Mouse (Mus musculus) neural tube, embryonic 12.5 days (tissue): Measurements from ENCODE around the gene Kif20b. TPM values are rescaled to one million over a fixed set of nuclear protein-coding genes. Genes with fewer than 3 reads are reported as not detected.

ENCODE experiments used
- ATAC-seq: fragments of 200-750 bp; cut with Nextera tagmentation; 2 replicates; pipeline ENCODE4 v1.8.0; 2017; ENCODE audit warnings: low read depth, mild to moderate bottlenecking, moderate TSS enrichment, moderate library complexity; ENCODE audit not compliant: low FRiP score
- H3K27ac ChIP-seq: fragments of 300-500 bp; sonication (generic); 2 replicates; pipeline ENCODE4 v1.5.1; 2016
- H3K27me3 ChIP-seq: fragments of 300-500 bp; sonication (generic); replicated peaks from 2 replicates; pipeline ENCODE4 v1.6.1; 2016; ENCODE audit warnings: mild to moderate bottlenecking
- H3K36me3 ChIP-seq: fragments of 300-500 bp; sonication (generic); 2 replicates; pipeline ENCODE4 v1.6.1; 2016; ENCODE audit warnings: mild to moderate bottlenecking
- H3K4me1 ChIP-seq: fragments of 300-500 bp; sonication (generic); 2 replicates; pipeline ENCODE4 v1.6.1; 2016
- H3K4me2 ChIP-seq: fragments of 300-500 bp; sonication (generic); replicated peaks from 2 replicates; pipeline ENCODE4 v1.6.1; 2016; ENCODE audit warnings: mild to moderate bottlenecking
- H3K4me3 ChIP-seq: fragments of 300-500 bp; sonication (generic); 2 replicates; pipeline ENCODE4 v1.5.1; 2016
- H3K9ac ChIP-seq: fragments of 300-500 bp; sonication (generic); 2 replicates; pipeline ENCODE4 v1.6.1; 2016; ENCODE audit warnings: mild to moderate bottlenecking
- H3K9me3 ChIP-seq: fragments of 300-500 bp; sonication (generic); 2 replicates; pipeline ENCODE4 v1.6.1; 2016; ENCODE audit warnings: mild to moderate bottlenecking
- WGBS: fragments of 180-500 bp; shearing (Covaris S2); methylation state at CpG from one replicate; pipeline ENCODE4 v1.1.7; 2016; 5-methylcytosine and 5-hydroxymethylcytosine counted together
- microRNA counts: library from miRNA; unstranded; fragments of <30 nt; microRNA quantifications from one replicate; lab custom pipeline; 2017
- microRNA-seq: library from miRNA; unstranded; fragments of <30 nt; microRNA quantifications from one replicate; pipeline ENCODE4, GENCODE M21; 2017
- polyA plus RNA-seq: library from polyadenylated mRNA; unstranded; fragments of >200 nt; fragmentation: Nextera tagmentation; extraction: Ambion mirVana; gene quantifications from 2 replicates; pipeline ENCODE4 v1.2.1, GENCODE M21; 2016

Gene Kif20b
- polyA plus RNA-seq, 1 experiment from 2014 or later: 40.6 TPM

DNA sequence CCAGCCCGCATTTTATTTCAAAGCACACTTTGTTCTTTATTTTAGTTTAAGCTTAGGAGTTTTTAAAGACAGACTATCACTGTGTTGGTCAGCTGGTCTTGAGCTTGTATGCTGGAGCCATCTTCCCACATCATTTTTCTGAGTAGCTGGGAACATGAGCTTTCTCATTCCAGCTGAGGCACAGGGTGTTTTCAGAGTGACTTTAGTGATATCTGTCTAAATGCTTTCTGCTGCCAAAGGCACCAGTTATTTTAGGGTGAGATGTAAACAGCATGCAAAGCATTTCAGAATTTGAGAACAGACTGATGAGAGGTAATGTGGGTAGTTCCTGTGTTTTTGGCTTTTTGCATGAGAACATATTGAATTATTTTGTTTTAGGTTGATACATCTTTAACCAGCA lies 25.0 kb downstream of the Kif20b start:
- Histone ChIP-seq H3K4me1 (no peaks in the 10 kb centered on the region), H3K9me3 (no peaks in the 10 kb centered on the region), H3K36me3 (peaks cover 39% of the 10 kb centered on the region), H3K27ac (no peak overlapping the region), H3K4me2 (no peak overlapping the region), H3K27me3 (no peaks in the 10 kb centered on the region), H3K9ac (no peak overlapping the region), H3K4me3 (no peak overlapping the region)
- no peak for ATAC-seq
- WGBS: 90% methylated on average over 1 of the region's 1 CpGs

GRCm38 (mm10) chr19:34953842-34954541 lies 31.8 kb downstream of the Kif20b start:
- no peaks in the 10 kb centered on the region for H3K9me3 ChIP-seq
- H3K4me2 ChIP-seq: no peak overlapping the region
- H3K27ac ChIP-seq: no peak overlapping the region
- no peak for ATAC-seq
- WGBS: 92% methylated on average over 11 of the region's 11 CpGs
- H3K4me3 ChIP-seq: no peak overlapping the region
- peaks cover 38% of the 10 kb centered on the region for H3K36me3 ChIP-seq
- no peaks in the 10 kb centered on the region for H3K27me3 ChIP-seq
- no peak overlapping the region for H3K9ac ChIP-seq
- no peaks in the 10 kb centered on the region for H3K4me1 ChIP-seq

DNA sequence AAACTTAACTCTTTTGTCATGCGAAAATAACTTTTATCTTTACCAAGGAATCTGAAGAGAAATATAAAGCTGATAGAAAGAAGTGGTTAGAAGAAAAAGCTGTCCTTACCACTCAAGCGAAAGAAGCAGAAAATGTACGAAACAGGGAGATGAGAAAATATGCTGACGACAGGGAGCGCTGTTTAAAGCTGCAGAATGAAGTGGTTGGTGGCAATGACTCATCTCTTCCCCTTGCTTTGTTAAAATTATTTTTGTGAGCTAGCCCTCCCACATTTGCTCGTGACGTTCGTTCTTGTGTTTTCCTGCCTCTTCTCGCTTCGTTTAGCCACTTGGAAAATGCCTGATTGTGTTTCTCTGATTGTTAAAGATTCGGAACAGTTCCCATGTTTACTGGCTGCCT lies 37.2 kb downstream of the Kif20b start:
- ATAC-seq: no peak
- no peak overlapping the region for H3K27ac ChIP-seq
- peaks cover 35% of the 10 kb centered on the region for H3K36me3 ChIP-seq
- H3K27me3 ChIP-seq: no peaks in the 10 kb centered on the region
- no peak overlapping the region for H3K9ac ChIP-seq
- no peaks in the 10 kb centered on the region for H3K4me1 ChIP-seq
- H3K9me3 ChIP-seq: no peaks in the 10 kb centered on the region
- WGBS: 95% methylated on average over 11 of the region's 11 CpGs
- H3K4me3 ChIP-seq: no peak overlapping the region
- no peak overlapping the region for H3K4me2 ChIP-seq

- Histone ChIP-seq H3K27me3 (no peaks in the 10 kb centered on the region), H3K27ac (no peak overlapping the region), H3K4me1 (no peaks in the 10 kb centered on the region), H3K36me3 (no peaks in the 10 kb centered on the region), H3K4me3 (no peak overlapping the region), H3K9ac (no peak overlapping the region), H3K4me2 (no peak overlapping the region), H3K9me3 (no peaks in the 10 kb centered on the region)
- 79% methylated on average over 2 of the region's 2 CpGs for WGBS
- ATAC-seq: no peak
Measured at GRCm38 (mm10) chr19:34984742-34985141, 62.6 kb downstream of the Kif20b start.

DNA sequence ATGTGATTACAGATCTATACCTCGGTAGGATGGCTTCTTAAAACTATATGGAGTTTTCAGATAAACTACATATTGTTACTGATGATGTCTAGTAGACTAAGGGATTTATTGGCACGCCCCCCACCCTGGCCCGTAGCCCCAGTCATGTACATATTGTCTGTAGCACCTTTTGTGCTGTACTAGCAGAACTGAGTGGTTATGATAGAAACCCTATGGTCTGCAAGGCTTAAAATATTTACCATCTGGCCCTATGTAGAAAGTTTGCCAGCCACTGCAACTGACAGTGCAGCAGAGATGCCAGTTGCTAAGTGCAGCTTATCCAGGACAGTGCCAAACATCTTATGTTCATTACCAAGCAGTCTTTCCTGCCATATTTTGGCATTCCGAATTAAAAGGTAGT lies 68.3 kb downstream of the Kif20b start:
- Histone ChIP-seq H3K4me3 (no peak overlapping the region), H3K9me3 (no peaks in the 10 kb centered on the region), H3K27me3 (no peaks in the 10 kb centered on the region), H3K36me3 (no peaks in the 10 kb centered on the region), H3K4me1 (no peaks in the 10 kb centered on the region), H3K4me2 (no peak overlapping the region), H3K27ac (no peak overlapping the region), H3K9ac (no peak overlapping the region)
- 78% methylated on average over 4 of the region's 4 CpGs for WGBS
- ATAC-seq: no peak

DNA sequence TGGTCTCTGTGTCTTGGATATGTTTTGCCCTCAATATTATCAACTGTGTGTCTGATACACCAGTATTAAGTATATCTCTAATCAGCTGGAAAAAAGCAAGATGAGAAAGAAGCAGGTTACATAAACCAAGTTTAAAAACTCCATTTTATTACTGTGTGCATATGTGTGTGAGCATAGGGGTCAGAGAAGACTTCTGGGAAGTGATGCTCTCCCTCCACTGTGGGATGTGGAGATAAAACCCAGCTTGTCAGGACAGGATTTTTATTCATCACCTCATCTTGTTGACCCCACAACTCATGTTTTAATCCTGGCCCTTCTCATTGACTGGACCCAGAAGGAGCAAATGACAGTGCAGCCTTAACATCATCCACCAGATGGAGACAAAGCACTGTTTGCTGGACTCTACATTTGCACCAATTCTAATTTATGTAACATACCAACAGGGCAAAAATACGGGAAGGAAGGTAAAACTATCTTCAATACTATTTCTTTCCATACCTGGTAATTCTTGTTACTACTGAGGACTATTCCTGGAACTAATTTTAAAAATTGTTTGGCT lies 70.9 kb downstream of the Kif20b start:
- Histone ChIP-seq H3K4me3 (no peak overlapping the region), H3K27ac (no peak overlapping the region), H3K9ac (no peak overlapping the region), H3K4me2 (no peak overlapping the region), H3K9me3 (no peaks in the 10 kb centered on the region), H3K4me1 (no peaks in the 10 kb centered on the region), H3K36me3 (no peaks in the 10 kb centered on the region), H3K27me3 (no peaks in the 10 kb centered on the region)
- WGBS: 38% methylated on average over 1 of the region's 1 CpGs
- ATAC-seq: peak; percentile 82

- no peaks in the 10 kb centered on the region for H3K4me1 ChIP-seq
- no peaks in the 10 kb centered on the region for H3K9me3 ChIP-seq
- H3K27me3 ChIP-seq: no peaks in the 10 kb centered on the region
- 80% methylated on average over 3 of the region's 3 CpGs for WGBS
- no peak for ATAC-seq
- no peaks in the 10 kb centered on the region for H3K36me3 ChIP-seq
- no peak overlapping the region for H3K27ac ChIP-seq
- no peak overlapping the region for H3K4me3 ChIP-seq
- no peak overlapping the region for H3K4me2 ChIP-seq
- no peak overlapping the region for H3K9ac ChIP-seq
Measured at GRCm38 (mm10) chr19:35015058-35015457, 92.9 kb downstream of the Kif20b start.

DNA sequence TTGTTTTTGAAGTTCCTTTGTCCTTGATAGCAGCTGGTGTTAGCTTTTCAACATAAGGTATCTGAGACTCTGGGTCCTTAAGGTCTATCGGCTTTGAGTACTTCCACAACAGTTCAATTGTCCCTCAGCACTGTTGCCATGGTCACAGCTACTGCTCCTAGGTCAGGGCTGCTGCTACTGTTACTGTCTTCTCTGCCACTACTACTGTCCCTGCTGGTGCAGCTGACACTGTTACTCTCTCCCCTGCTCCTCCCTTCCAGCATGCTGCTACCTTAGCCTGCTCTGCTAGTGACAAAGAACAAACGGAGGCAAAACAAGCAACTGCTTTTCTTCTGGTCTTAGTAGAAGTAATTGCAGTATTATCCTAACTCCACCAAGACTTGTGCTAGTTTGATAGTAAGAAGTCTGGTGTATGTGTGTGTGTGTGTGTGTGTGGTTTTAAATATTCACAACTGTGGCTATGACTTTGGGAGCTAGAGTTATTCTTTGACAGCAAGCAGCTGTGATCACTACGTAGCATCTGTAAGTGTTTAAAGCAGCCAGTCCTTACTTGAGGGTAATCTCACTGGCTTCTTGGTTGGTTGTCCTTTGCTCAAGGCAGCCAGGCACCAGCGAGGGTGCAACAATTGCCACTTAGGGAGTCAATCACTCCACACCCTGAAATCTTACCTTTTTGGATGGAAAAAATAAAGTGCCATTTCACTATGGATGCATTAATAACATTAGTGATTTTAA lies 95.5 kb downstream of the Kif20b start:
- H3K9ac ChIP-seq: no peak overlapping the region
- no peak for ATAC-seq
- no peak overlapping the region for H3K27ac ChIP-seq
- H3K4me1 ChIP-seq: no peaks in the 10 kb centered on the region
- no peaks in the 10 kb centered on the region for H3K9me3 ChIP-seq
- no peaks in the 10 kb centered on the region for H3K36me3 ChIP-seq
- H3K4me3 ChIP-seq: no peak overlapping the region
- no peaks in the 10 kb centered on the region for H3K27me3 ChIP-seq
- H3K4me2 ChIP-seq: no peak overlapping the region
- 70% methylated on average over 4 of the region's 4 CpGs for WGBS

GRCm38 (mm10) chr19:35018209-35018581 lies 96.0 kb downstream of the Kif20b start:
- H3K4me3 ChIP-seq: no peak overlapping the region
- H3K9me3 ChIP-seq: no peaks in the 10 kb centered on the region
- H3K4me1 ChIP-seq: no peaks in the 10 kb centered on the region
- H3K27me3 ChIP-seq: no peaks in the 10 kb centered on the region
- no peak for ATAC-seq
- H3K36me3 ChIP-seq: no peaks in the 10 kb centered on the region
- WGBS: 66% methylated on average over 4 of the region's 4 CpGs
- no peak overlapping the region for H3K27ac ChIP-seq
- no peak overlapping the region for H3K4me2 ChIP-seq
- no peak overlapping the region for H3K9ac ChIP-seq

MicroRNAs within 50 kb of the gene (microRNA counts, 519-probe panel; counts per million panel counts)
- 342 counts per million, percentile 67 among the panel's probes with 10 or more counts for microRNA mmu-miR-1950 (lab: Ali Mortazavi, UCI)

Small RNA genes lying within 50 kb of the gene (microRNA-seq; reads per million reads assigned to microRNA genes)
- gene Mir1950: 0.66 reads per million

Other genes with a start within 250 kb of the Kif20b start
- gene Slc16a12, start 175.1 kb upstream of the Kif20b start, polyA plus RNA-seq: 2.1 and 2.4 TPM in 2 replicates
- gene Pank1, start 42.9 kb upstream of the Kif20b start, polyA plus RNA-seq: 9.2 and 9.9 TPM in 2 replicates